8 mouse cellular contexts compared by ENCODE assay signal in genomic region chr10:105840928-105841888, GRCm38 (mm10). TPM values are rescaled to one million over a fixed set of nuclear protein-coding genes. Genes with fewer than 3 reads are reported as not detected.
DNase-seq lines count a peak whose midpoint lies in the region; ATAC-seq lines count a peak whose summit lies in the region.

Ccdc59 (plus strand) TSS chr10:105841067.
Mettl25 (minus strand) TSS chr10:105841380.

- DNase-seq in R1 (ENCODE audit: low read depth, low spot score), result peak; percentile 95
- DNase-seq in cerebellum, postnatal 25 days, result peak; percentile 98 to 99
- DNase-seq in frontal cortex, postnatal 25 days (ENCODE audit: low spot score in 2 of 2), result peak; percentile 96 to 97
- peak; percentile 98 for DNase-seq in hindbrain, embryonic 14.5 days (ENCODE audit: low spot score)
- DNase-seq in layer of hippocampus, postnatal 36 days, result peak; percentile 97 to 98
- peak; percentile 97 for DNase-seq in lung, postnatal 36 days
- DNase-seq in retina, postnatal 1 day, result peak; percentile 99
- peak; percentile 95 to 97 for DNase-seq in urinary bladder, adult 18-20 months (ENCODE audit: low spot score in 2 of 2)

- peak within 1 kb of the TSS; percentile 81 for H3K9ac ChIP-seq in hindbrain, embryonic 14.5 days

- peaks cover 8% of the 10 kb centered on the region for H3K4me1 ChIP-seq in hindbrain, embryonic 14.5 days (replicated peaks; ENCODE audit: control insufficient read depth, insufficient read depth, low read length)

- WGBS in hindbrain, embryonic 14.5 days, result under 1% methylated on average over 86 of the region's 90 CpGs

- ATAC-seq in hindbrain, embryonic 14.5 days (ENCODE audit: low FRiP score), result peak; percentile 99

- H3K27me3 ChIP-seq in hindbrain, embryonic 14.5 days (ENCODE audit: control insufficient read depth, insufficient read depth, low read length), result no peaks in the 10 kb centered on the region

- peak within 1 kb of the TSS; percentile 98 for H3K27ac ChIP-seq in hindbrain, embryonic 14.5 days

- peaks cover 34% of the 10 kb centered on the region for H3K36me3 ChIP-seq in hindbrain, embryonic 14.5 days (replicated peaks; ENCODE audit: control insufficient read depth, insufficient read depth)

- peak within 1 kb of the TSS; percentile 92 for H3K4me3 ChIP-seq in hindbrain, embryonic 14.5 days (replicated peaks; ENCODE audit: low read length)

- no peaks in the 10 kb centered on the region for H3K9me3 ChIP-seq in hindbrain, embryonic 14.5 days (ENCODE audit: control insufficient read depth, low read length)

- peak within 1 kb of the TSS; percentile 89 for H3K4me2 ChIP-seq in hindbrain, embryonic 14.5 days (replicated peaks)

RNA-seq across cellular contexts. Expression of gene Ccdc59, which starts in this region (rescaled TPM):
- polyA plus RNA-seq in hindbrain, embryonic 14.5 days (2014; fragmentation: Nextera tagmentation; extraction: Ambion mirVana), result 37.7 and 39.1 TPM in 2 replicates
- total RNA-seq in layer of hippocampus, postnatal 36 days (2021), result 10 to 100 TPM; 17.0 to 22.6 TPM

RNA-seq across cellular contexts. Expression of gene Mettl25, which starts in this region (rescaled TPM):
- polyA plus RNA-seq in hindbrain, embryonic 14.5 days (2014; fragmentation: Nextera tagmentation; extraction: Ambion mirVana), result 16.7 and 17.8 TPM in 2 replicates
- total RNA-seq in layer of hippocampus, postnatal 36 days (2021), result 1 to 10 TPM; 6.2 to 7.7 TPM

Comparison
In these comparisons a context has a peak if more than half of its experiments do, and no peak if none do; other contexts are left out.
1. Peak in every context shown above with its lines: DNase-seq, ATAC-seq, H3K4me3 ChIP-seq and H3K27ac ChIP-seq.